Mouse (Mus musculus) limb, embryonic 10.5 days (tissue): ENCODE data around the gene Ulk4. TPM values are rescaled to one million over a fixed set of nuclear protein-coding genes. Genes with fewer than 3 reads are reported as not detected.

Source experiments
- DNase-seq: peaks from one replicate; pipeline ENCODE4 v3.0.0-alpha.2; 2017; ENCODE audit warnings: low spot score
- H3K27ac ChIP-seq: fragments of 300-500 bp; sonication (generic); 2 replicates; pipeline ENCODE4 v1.5.1; 2016; ENCODE audit warnings: mild to moderate bottlenecking
- H3K27me3 ChIP-seq: fragments of 300-500 bp; sonication (generic); 2 replicates; pipeline ENCODE4 v1.6.1; 2016; ENCODE audit warnings: low read depth, mild to moderate bottlenecking; ENCODE audit not compliant: poor library complexity, severe bottlenecking
- H3K36me3 ChIP-seq: fragments of 300-500 bp; sonication (generic); 2 replicates; pipeline ENCODE4 v1.6.1; 2016; ENCODE audit warnings: mild to moderate bottlenecking, moderate library complexity
- H3K4me1 ChIP-seq: fragments of 300-500 bp; sonication (generic); 2 replicates; pipeline ENCODE4 v1.6.1; 2016
- H3K4me3 ChIP-seq: fragments of 300-500 bp; sonication (generic); 2 replicates; pipeline ENCODE4 v1.5.1; 2016; ENCODE audit warnings: mild to moderate bottlenecking, moderate library complexity
- H3K9me3 ChIP-seq: fragments of 300-500 bp; sonication (generic); replicated peaks from 2 replicates; pipeline ENCODE4 v1.6.1; 2016; ENCODE audit warnings: mild to moderate bottlenecking
- WGBS: fragments of 180-500 bp; shearing (Covaris S2); methylation state at CpG from one replicate; pipeline ENCODE4 v1.1.7; 2016; 5-methylcytosine and 5-hydroxymethylcytosine counted together
- polyA plus RNA-seq: library from polyadenylated mRNA; unstranded; fragments of >200 nt; fragmentation: Nextera tagmentation; extraction: Ambion mirVana; gene quantifications from 2 replicates; pipeline ENCODE4 v1.2.1, GENCODE M21; 2016

Gene Ulk4
- polyA plus RNA-seq, 1 experiment from 2014 or later = 140 TPM

DNA sequence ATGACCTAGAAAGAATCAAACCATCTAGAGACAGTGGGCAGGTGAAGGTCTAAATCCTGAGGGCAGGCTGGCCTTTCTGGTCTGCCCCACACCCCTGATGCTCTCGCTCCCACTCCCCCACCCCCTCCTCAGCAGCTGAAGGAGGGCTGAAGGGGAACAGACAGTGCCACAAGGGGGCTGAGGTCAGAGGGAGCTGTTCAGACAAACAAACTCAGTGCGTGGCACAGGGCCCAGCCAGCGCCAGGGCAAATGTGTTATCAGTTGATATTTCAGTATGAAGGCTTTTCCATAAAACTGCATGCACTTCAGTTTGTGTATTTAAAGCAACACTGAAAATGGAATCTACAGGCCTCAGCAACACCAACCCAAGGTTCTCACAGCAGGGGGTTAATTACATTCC is 128.4 kb downstream of the Ulk4 start:
- no peak for DNase-seq
- 27% methylated on average over 3 of the region's 3 CpGs for WGBS
- H3K27ac ChIP-seq = no peak overlapping the region
- no peak overlapping the region for H3K4me3 ChIP-seq
- no peaks in the 10 kb centered on the region for H3K9me3 ChIP-seq
- no peaks in the 10 kb centered on the region for H3K27me3 ChIP-seq
- H3K36me3 ChIP-seq = 0 out of 2 replicates have a peak, but pooled peaks cover 4% of the 10 kb centered on the region
- H3K4me1 ChIP-seq = peaks cover 15% of the 10 kb centered on the region

DNA sequence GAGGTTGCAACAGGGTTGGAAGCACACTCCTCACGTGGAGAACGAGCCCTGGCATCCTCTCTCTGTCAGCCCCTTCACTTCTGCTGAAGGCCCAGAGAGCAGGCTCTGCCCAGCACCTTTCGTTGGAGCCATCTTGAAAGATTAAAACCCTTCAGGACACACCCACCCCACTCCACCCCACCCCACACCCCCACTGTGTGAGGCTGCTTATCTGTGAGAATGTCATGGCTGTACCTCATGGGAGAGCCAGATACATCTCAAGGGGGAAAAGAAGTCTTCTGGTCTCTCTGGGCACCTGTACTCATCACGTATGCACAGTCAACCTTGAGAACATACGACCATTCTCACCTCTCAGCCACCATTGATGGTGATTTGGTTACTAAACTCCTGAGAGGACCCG is 133.8 kb downstream of the Ulk4 start:
- DNase-seq = no peak
- WGBS = 84% methylated on average over 6 of the region's 6 CpGs
- Histone ChIP-seq H3K4me1 (no peaks in the 10 kb centered on the region), H3K27me3 (no peaks in the 10 kb centered on the region), H3K36me3 (0 out of 2 replicates have a peak, but pooled peaks cover 4% of the 10 kb centered on the region), H3K9me3 (no peaks in the 10 kb centered on the region), H3K4me3 (no peak overlapping the region), H3K27ac (no peak overlapping the region)

DNA sequence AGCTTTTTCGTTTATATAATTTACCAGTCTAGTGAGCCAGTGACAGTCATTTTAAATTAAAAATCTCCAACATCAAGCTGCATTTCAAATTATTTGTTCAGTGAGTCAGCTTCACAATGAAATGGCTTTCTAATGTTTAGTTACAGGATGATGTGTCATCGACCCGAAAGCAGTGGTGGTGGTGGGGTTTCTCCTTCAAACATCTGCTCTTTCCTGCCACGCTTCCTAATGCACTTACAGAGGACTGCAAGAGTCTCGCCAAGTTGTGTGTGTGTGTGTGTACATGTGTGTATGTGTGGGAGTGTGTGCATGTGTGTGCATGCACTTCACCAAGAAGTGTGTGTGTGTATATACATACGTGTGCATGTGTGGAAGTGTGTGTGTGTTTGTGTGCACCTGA is 144.4 kb downstream of the Ulk4 start:
- Histone ChIP-seq H3K36me3 (no peaks in the 10 kb centered on the region), H3K27me3 (no peaks in the 10 kb centered on the region), H3K9me3 (no peaks in the 10 kb centered on the region), H3K27ac (no peak overlapping the region), H3K4me3 (no peak overlapping the region), H3K4me1 (0 out of 2 replicates have a peak, but pooled peaks cover 9% of the 10 kb centered on the region)
- no peak for DNase-seq
- 86% methylated on average over 6 of the region's 6 CpGs for WGBS

DNA sequence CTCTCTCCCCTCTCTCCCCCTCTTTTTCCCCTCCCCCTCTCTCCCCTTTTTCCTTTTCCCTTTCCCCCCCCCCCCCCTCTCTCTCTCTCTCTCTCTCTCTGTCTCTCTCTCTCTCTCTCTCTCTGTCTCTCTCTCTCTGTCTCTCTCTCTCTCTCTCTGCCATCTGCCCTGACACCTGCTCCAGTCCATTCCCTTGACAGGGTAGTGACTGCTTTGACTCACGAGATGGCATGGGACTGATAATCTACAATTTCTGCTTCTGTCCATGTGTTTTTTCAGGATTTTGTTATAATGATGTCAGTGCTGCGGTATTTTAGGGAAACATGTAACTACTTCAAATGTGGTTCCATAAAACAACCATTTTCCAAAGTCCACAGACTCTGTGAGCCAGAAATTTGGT is 147.5 kb downstream of the Ulk4 start:
- 93% methylated on average over 2 of the region's 2 CpGs for WGBS
- 0 out of 2 replicates have a peak, but pooled peaks cover 4% of the 10 kb centered on the region for H3K4me1 ChIP-seq
- H3K4me3 ChIP-seq = no peak overlapping the region
- H3K9me3 ChIP-seq = no peaks in the 10 kb centered on the region
- no peak overlapping the region for H3K27ac ChIP-seq
- no peaks in the 10 kb centered on the region for H3K36me3 ChIP-seq
- H3K27me3 ChIP-seq = no peaks in the 10 kb centered on the region
- no peak for DNase-seq

- H3K4me3 ChIP-seq = no peak overlapping the region
- H3K27ac ChIP-seq = no peak overlapping the region
- DNase-seq = no peak
- 93% methylated on average over 8 of the region's 8 CpGs for WGBS
- H3K9me3 ChIP-seq = no peaks in the 10 kb centered on the region
- no peaks in the 10 kb centered on the region for H3K36me3 ChIP-seq
- H3K27me3 ChIP-seq = no peaks in the 10 kb centered on the region
- H3K4me1 ChIP-seq = 0 out of 2 replicates have a peak, but pooled peaks cover 4% of the 10 kb centered on the region
Measured at GRCm38 (mm10) chr9:121128934-121129333, 148.1 kb downstream of the Ulk4 start.

- no peaks in the 10 kb centered on the region for H3K36me3 ChIP-seq
- 69% methylated on average over 2 of the region's 2 CpGs for WGBS
- no peaks in the 10 kb centered on the region for H3K9me3 ChIP-seq
- H3K27me3 ChIP-seq = no peaks in the 10 kb centered on the region
- H3K27ac ChIP-seq = no peak overlapping the region
- no peak overlapping the region for H3K4me3 ChIP-seq
- no peak for DNase-seq
- H3K4me1 ChIP-seq = peaks cover 10% of the 10 kb centered on the region
Measured at GRCm38 (mm10) chr9:121127025-121127424, 150.0 kb downstream of the Ulk4 start.

- Histone ChIP-seq H3K4me3 (no peak overlapping the region), H3K27ac (no peak overlapping the region), H3K36me3 (no peaks in the 10 kb centered on the region), H3K9me3 (no peaks in the 10 kb centered on the region), H3K4me1 (peaks cover 10% of the 10 kb centered on the region), H3K27me3 (no peaks in the 10 kb centered on the region)
- WGBS = 85% methylated on average over 8 of the region's 8 CpGs
- no peak for DNase-seq
Measured at GRCm38 (mm10) chr9:121124705-121125104, 152.3 kb downstream of the Ulk4 start.

DNA sequence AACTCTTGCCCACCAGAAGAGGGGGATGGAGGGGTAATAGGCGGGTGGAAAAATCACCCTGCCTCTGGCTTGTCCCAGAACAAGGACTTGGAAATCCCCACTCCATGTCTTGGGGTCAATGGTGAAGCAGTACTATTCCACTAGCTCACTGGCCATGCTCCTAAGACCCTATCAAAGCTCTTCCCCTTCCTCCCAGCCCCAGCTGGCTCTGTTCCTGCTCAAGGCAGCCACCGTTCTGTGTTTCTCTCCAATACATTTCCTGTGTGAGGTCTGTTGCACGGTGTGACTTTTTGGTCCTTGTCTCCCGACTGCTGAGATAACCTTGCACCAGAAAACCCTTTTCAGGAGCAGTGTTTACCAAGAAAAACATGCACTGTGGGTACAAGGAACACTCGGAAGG is 155.0 kb downstream of the Ulk4 start:
- WGBS = 58% methylated on average over 5 of the region's 5 CpGs

GRCm38 (mm10) chr9:121117936-121118335 is 159.1 kb downstream of the Ulk4 start:
- WGBS = 82% methylated on average over 4 of the region's 4 CpGs
- H3K27ac ChIP-seq = no peak overlapping the region
- H3K4me3 ChIP-seq = no peak overlapping the region
- DNase-seq = no peak
- H3K4me1 ChIP-seq = peaks cover 13% of the 10 kb centered on the region
- H3K36me3 ChIP-seq = no peaks in the 10 kb centered on the region
- H3K9me3 ChIP-seq = no peaks in the 10 kb centered on the region
- H3K27me3 ChIP-seq = no peaks in the 10 kb centered on the region

More for the DNA sequence above, 155.0 kb downstream of the Ulk4 start:
- Histone ChIP-seq H3K27ac (no peak overlapping the region), H3K9me3 (no peaks in the 10 kb centered on the region), H3K36me3 (no peaks in the 10 kb centered on the region), H3K27me3 (no peaks in the 10 kb centered on the region), H3K4me3 (no peak overlapping the region), H3K4me1 (peaks cover 10% of the 10 kb centered on the region)
- DNase-seq = no peak

DNA sequence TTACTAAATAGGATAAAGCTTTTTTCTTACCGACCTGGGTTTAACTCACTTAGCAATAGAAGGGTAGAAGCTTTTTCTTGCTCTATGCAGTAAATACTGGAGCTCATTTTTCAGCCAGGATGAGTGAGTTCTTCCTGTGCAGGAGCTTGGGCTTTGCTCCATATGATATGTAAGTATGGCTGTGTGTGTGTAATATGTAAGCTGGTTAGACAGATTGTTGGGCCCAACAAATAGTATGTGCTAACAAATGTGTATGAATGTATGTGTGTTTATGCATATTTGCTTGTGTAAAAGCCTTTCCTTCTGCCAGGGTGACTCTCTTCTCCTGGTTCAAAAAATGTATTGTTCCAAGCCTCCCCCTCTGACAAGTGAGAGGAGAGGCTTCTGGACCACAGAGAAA is 164.9 kb downstream of the Ulk4 start:
- no peak overlapping the region for H3K27ac ChIP-seq
- H3K4me1 ChIP-seq = peaks cover 3% of the 10 kb centered on the region; the same call in 1 of the 2 replicates
- peaks cover 8% of the 10 kb centered on the region; the same call in 1 of the 2 replicates for H3K27me3 ChIP-seq
- no peaks in the 10 kb centered on the region for H3K36me3 ChIP-seq
- H3K9me3 ChIP-seq = no peaks in the 10 kb centered on the region
- 69% methylated on average over 1 of the region's 1 CpGs for WGBS
- no peak for DNase-seq
- H3K4me3 ChIP-seq = no peak overlapping the region

DNA sequence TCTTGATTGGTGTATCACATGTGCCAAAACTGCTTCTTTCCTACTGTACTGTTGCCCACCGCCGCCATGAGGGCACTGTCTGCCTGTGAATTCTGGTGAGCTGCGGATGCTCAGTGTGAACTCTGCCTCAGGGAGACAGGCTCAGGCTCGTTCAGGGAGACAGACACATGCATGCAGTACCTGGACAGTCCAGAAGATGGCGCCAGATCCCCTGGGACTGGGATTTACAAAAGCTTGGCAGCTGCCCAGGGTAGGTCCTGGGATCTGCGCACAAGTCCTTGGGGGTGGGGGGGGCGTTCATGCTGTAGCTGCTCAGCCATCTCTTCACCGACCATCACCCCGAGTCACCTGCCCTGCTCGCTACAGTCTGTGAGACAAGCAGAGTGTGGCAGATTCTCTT is 168.9 kb downstream of the Ulk4 start:
- 20% methylated on average over 10 of the region's 10 CpGs for WGBS

DNA sequence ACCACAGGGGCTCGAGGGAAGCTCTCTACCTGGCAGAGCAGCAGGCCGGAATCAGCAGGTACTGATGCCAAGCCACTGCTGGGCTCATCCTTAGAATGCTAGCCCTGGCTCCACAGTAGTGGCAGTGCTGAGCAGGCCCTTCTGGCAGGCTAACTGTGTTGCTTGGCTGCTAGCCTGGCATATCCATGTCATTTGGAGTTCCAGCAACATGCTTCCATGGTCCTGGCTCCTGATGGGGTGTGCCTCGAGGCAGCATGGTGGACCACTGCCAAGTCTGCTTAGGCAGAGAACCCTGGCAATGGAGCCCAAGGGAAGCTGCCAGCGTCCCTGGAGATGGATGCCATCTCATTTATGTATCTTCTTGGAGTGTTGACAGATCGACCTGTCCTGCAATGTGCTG is 169.4 kb downstream of the Ulk4 start:
- no peak overlapping the region for H3K27ac ChIP-seq
- 74% methylated on average over 5 of the region's 5 CpGs for WGBS
- DNase-seq = no peak
- no peaks in the 10 kb centered on the region for H3K36me3 ChIP-seq
- H3K27me3 ChIP-seq = peaks cover 15% of the 10 kb centered on the region; the same call in 1 of the 2 replicates
- no peaks in the 10 kb centered on the region for H3K9me3 ChIP-seq
- no peak overlapping the region for H3K4me3 ChIP-seq
- no peaks in the 10 kb centered on the region; the same call in 1 of the 2 replicates for H3K4me1 ChIP-seq

More for the DNA sequence above, 168.9 kb downstream of the Ulk4 start:
- Histone ChIP-seq H3K4me3 (no peak overlapping the region), H3K36me3 (no peaks in the 10 kb centered on the region), H3K27me3 (peaks cover 15% of the 10 kb centered on the region; the same call in 1 of the 2 replicates), H3K27ac (no peak overlapping the region), H3K9me3 (no peaks in the 10 kb centered on the region), H3K4me1 (no peaks in the 10 kb centered on the region; the same call in 1 of the 2 replicates)
- peak; percentile 92 for DNase-seq

DNA sequence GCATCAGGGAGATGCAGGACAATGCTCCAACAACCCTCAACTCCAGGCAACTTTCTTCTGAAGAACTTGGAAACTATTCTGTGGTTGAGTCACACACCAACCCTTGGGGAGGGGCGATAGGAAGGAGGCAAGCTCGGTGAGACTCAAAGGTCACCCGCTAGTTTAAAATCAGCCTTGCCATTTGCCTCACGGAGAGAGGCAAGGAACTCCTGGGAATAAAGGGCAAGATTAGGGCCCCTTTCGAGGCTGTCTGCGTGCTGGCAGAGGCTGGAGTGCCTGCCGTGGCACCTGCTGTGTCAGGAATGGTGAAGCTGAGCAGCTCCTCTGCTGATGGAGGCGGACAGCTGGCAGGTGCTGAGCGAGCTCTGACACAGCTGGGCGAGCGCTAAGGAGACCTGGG is 169.9 kb downstream of the Ulk4 start:
- Histone ChIP-seq H3K27ac (no peak overlapping the region), H3K27me3 (peaks cover 15% of the 10 kb centered on the region; the same call in 1 of the 2 replicates), H3K4me3 (no peak overlapping the region), H3K9me3 (no peaks in the 10 kb centered on the region), H3K4me1 (no peaks in the 10 kb centered on the region; the same call in 1 of the 2 replicates), H3K36me3 (no peaks in the 10 kb centered on the region)
- no peak for DNase-seq
- 37% methylated on average over 11 of the region's 11 CpGs for WGBS

DNA sequence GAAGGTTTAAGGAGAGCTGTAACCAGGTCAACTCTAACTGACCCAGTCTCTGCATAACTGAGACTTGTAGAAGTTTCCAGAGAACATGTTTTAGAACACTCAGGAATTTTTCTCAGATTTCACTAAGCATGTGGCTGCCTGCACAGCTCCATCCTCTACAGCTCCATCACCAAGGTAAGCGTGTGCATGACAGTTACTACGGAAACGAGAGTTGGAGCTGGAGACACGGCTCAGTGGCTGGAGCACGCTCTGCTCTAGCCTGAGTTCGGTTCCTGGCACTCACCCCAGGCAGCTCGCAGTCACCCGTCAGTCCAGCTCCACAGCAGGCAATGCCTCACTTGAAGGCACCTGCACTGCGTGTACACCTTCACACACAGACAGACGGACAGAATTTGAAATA is 175.5 kb downstream of the Ulk4 start:
- DNase-seq = no peak
- no peak overlapping the region for H3K4me3 ChIP-seq
- no peaks in the 10 kb centered on the region for H3K9me3 ChIP-seq
- 90% methylated on average over 10 of the region's 10 CpGs for WGBS
- no peaks in the 10 kb centered on the region for H3K4me1 ChIP-seq
- H3K36me3 ChIP-seq = no peaks in the 10 kb centered on the region
- H3K27ac ChIP-seq = no peak overlapping the region
- H3K27me3 ChIP-seq = peaks cover 1% of the 10 kb centered on the region; the same call in 1 of the 2 replicates
